Mouse (Mus musculus): ENCODE data around the gene Bag6. TPM values are rescaled to one million over a fixed set of nuclear protein-coding genes. Genes with fewer than 3 reads are reported as not detected.

Gene Bag6
- polyA plus RNA-seq, 1 experiment from 2014 or later = 56.6 TPM

GRCm38 (mm10) chr17:35156461-35157200, 21.7 kb downstream of the Bag6 start:
- Histone ChIP-seq H3K27ac (replicated peaks) (no peak overlapping the region), H3K9me3 (replicated peaks) (no peaks in the 10 kb centered on the region), H3K4me3 (peak overlapping the region; percentile 9; the same call in 1 of the 2 replicates), H3K27me3 (ENCODE audit: low read depth, poor library complexity, severe bottlenecking) (no peaks in the 10 kb centered on the region), H3K36me3 (peaks cover 100% of the 10 kb centered on the region), H3K4me1 (peaks cover 3% of the 10 kb centered on the region; the same call in 1 of the 2 replicates)
- 92% methylated on average over 33 of the region's 33 CpGs for WGBS
- no peak for DNase-seq (ENCODE audit: low spot score)

GRCm38 (mm10) chr17:35157254-35157653, 22.3 kb downstream of the Bag6 start:
- DNase-seq (ENCODE audit: low spot score) = no peak
- 93% methylated on average over 8 of the region's 8 CpGs for WGBS
- no peak overlapping the region for H3K4me3 ChIP-seq

GRCm38 (mm10) chr17:35157661-35158175, 22.7 kb downstream of the Bag6 start:
- no peak overlapping the region for H3K4me3 ChIP-seq
- WGBS = 88% methylated on average over 8 of the region's 8 CpGs
- DNase-seq (ENCODE audit: low spot score) = no peak

More at GRCm38 (mm10) chr17:35157254-35157653, 22.3 kb downstream of the Bag6 start:
- Histone ChIP-seq H3K27ac (replicated peaks) (no peak overlapping the region), H3K9me3 (replicated peaks) (no peaks in the 10 kb centered on the region), H3K27me3 (ENCODE audit: low read depth, poor library complexity, severe bottlenecking) (no peaks in the 10 kb centered on the region), H3K36me3 (peaks cover 100% of the 10 kb centered on the region), H3K4me1 (peaks cover 9% of the 10 kb centered on the region)

GRCm38 (mm10) chr17:35158850-35159593, 24.0 kb downstream of the Bag6 start:
- Histone ChIP-seq H3K36me3 (peaks cover 94% of the 10 kb centered on the region), H3K27ac (replicated peaks) (no peak overlapping the region), H3K4me1 (peaks cover 21% of the 10 kb centered on the region), H3K27me3 (ENCODE audit: low read depth, poor library complexity, severe bottlenecking) (no peaks in the 10 kb centered on the region), H3K4me3 (no peak overlapping the region), H3K9me3 (replicated peaks) (no peaks in the 10 kb centered on the region)
- WGBS = 96% methylated on average over 16 of the region's 16 CpGs
- DNase-seq (ENCODE audit: low spot score) = no peak

More at GRCm38 (mm10) chr17:35157661-35158175, 22.7 kb downstream of the Bag6 start:
- Histone ChIP-seq H3K27me3 (ENCODE audit: low read depth, poor library complexity, severe bottlenecking) (no peaks in the 10 kb centered on the region), H3K9me3 (replicated peaks) (no peaks in the 10 kb centered on the region), H3K36me3 (peaks cover 100% of the 10 kb centered on the region), H3K27ac (replicated peaks) (no peak overlapping the region), H3K4me1 (peaks cover 14% of the 10 kb centered on the region)

GRCm38 (mm10) chr17:35159638-35160037, 24.7 kb downstream of the Bag6 start:
- no peaks in the 10 kb centered on the region for H3K27me3 ChIP-seq (ENCODE audit: low read depth, poor library complexity, severe bottlenecking)
- DNase-seq (ENCODE audit: low spot score) = no peak
- no peaks in the 10 kb centered on the region for H3K9me3 ChIP-seq (replicated peaks)
- H3K27ac ChIP-seq (replicated peaks) = no peak overlapping the region
- 94% methylated on average over 7 of the region's 7 CpGs for WGBS
- H3K36me3 ChIP-seq = peaks cover 88% of the 10 kb centered on the region
- H3K4me1 ChIP-seq = peaks cover 21% of the 10 kb centered on the region
- no peak overlapping the region for H3K4me3 ChIP-seq

- 91% methylated on average over 11 of the region's 11 CpGs for WGBS
- Histone ChIP-seq H3K36me3 (peaks cover 70% of the 10 kb centered on the region), H3K4me1 (peaks cover 30% of the 10 kb centered on the region), H3K27me3 (ENCODE audit: low read depth, poor library complexity, severe bottlenecking) (no peaks in the 10 kb centered on the region), H3K4me3 (peak overlapping the region; percentile 92), H3K9me3 (replicated peaks) (no peaks in the 10 kb centered on the region), H3K27ac (replicated peaks) (no peak overlapping the region)
- DNase-seq (ENCODE audit: low spot score) = no peak
These were observed 26.4 kb downstream of the Bag6 start for GRCm38 (mm10) chr17:35161421-35161820.

- 88% methylated on average over 14 of the region's 14 CpGs for WGBS
- DNase-seq (ENCODE audit: low spot score) = no peak
- Histone ChIP-seq H3K36me3 (peaks cover 63% of the 10 kb centered on the region), H3K27ac (replicated peaks) (0 out of 2 replicates have a peak overlapping the region, but pooled peaks have one; percentile 98), H3K4me1 (peaks cover 32% of the 10 kb centered on the region), H3K4me3 (peak overlapping the region; percentile 92), H3K9me3 (replicated peaks) (no peaks in the 10 kb centered on the region), H3K27me3 (ENCODE audit: low read depth, poor library complexity, severe bottlenecking) (no peaks in the 10 kb centered on the region)
These were observed 27.1 kb downstream of the Bag6 start for GRCm38 (mm10) chr17:35162121-35162520.

- no peak for DNase-seq (ENCODE audit: low spot score)
- Histone ChIP-seq H3K36me3 (peaks cover 57% of the 10 kb centered on the region), H3K9me3 (replicated peaks) (no peaks in the 10 kb centered on the region), H3K4me1 (peaks cover 32% of the 10 kb centered on the region), H3K27me3 (ENCODE audit: low read depth, poor library complexity, severe bottlenecking) (no peaks in the 10 kb centered on the region), H3K4me3 (peak overlapping the region; percentile 92), H3K27ac (replicated peaks) (peak overlapping the region; percentile 98)
- WGBS = 77% methylated on average over 12 of the region's 12 CpGs
These were observed 27.8 kb downstream of the Bag6 start for GRCm38 (mm10) chr17:35162730-35163129.

GRCm38 (mm10) chr17:35163326-35164081, 28.5 kb downstream of the Bag6 start:
- Histone ChIP-seq H3K4me3 (peak overlapping the region; percentile 92), H3K27me3 (ENCODE audit: low read depth, poor library complexity, severe bottlenecking) (no peaks in the 10 kb centered on the region), H3K4me1 (peaks cover 32% of the 10 kb centered on the region), H3K9me3 (replicated peaks) (no peaks in the 10 kb centered on the region), H3K27ac (replicated peaks) (peak overlapping the region; percentile 98), H3K36me3 (peaks cover 49% of the 10 kb centered on the region)
- DNase-seq (ENCODE audit: low spot score) = no peak
- WGBS = 28% methylated on average over 8 of the region's 8 CpGs

GRCm38 (mm10) chr17:35164218-35164567, 29.2 kb downstream of the Bag6 start:
- 0% methylated on average over 18 of the region's 28 CpGs for WGBS
- H3K4me3 ChIP-seq = peak overlapping the region; percentile 92

GRCm38 (mm10) chr17:35164568-35165450, 29.8 kb downstream of the Bag6 start, which contains the start of gene Prrc2a:
Prrc2a (minus strand) TSS chr17:35164897.
- DNase-seq (ENCODE audit: low spot score) = peak; percentile 99
- peak within 1 kb of the TSS; percentile 98 for H3K27ac ChIP-seq (replicated peaks)
- peak within 1 kb of the TSS; percentile 92 for H3K4me3 ChIP-seq
- no peaks in the 10 kb centered on the region for H3K9me3 ChIP-seq (replicated peaks)
- WGBS = under 1% methylated on average over 84 of the region's 89 CpGs
- peaks cover 32% of the 10 kb centered on the region for H3K4me1 ChIP-seq
- H3K36me3 ChIP-seq = peaks cover 36% of the 10 kb centered on the region
- no peaks in the 10 kb centered on the region for H3K27me3 ChIP-seq (ENCODE audit: low read depth, poor library complexity, severe bottlenecking)

More at GRCm38 (mm10) chr17:35164218-35164567, 29.2 kb downstream of the Bag6 start:
- DNase-seq (ENCODE audit: low spot score) = no peak
- Histone ChIP-seq H3K4me1 (peaks cover 32% of the 10 kb centered on the region), H3K36me3 (peaks cover 42% of the 10 kb centered on the region), H3K27ac (replicated peaks) (peak overlapping the region; percentile 98), H3K27me3 (ENCODE audit: low read depth, poor library complexity, severe bottlenecking) (no peaks in the 10 kb centered on the region), H3K9me3 (replicated peaks) (no peaks in the 10 kb centered on the region)
